Mouse (Mus musculus): ENCODE results near the gene Socs2.

The Socs2 gene

DNA sequence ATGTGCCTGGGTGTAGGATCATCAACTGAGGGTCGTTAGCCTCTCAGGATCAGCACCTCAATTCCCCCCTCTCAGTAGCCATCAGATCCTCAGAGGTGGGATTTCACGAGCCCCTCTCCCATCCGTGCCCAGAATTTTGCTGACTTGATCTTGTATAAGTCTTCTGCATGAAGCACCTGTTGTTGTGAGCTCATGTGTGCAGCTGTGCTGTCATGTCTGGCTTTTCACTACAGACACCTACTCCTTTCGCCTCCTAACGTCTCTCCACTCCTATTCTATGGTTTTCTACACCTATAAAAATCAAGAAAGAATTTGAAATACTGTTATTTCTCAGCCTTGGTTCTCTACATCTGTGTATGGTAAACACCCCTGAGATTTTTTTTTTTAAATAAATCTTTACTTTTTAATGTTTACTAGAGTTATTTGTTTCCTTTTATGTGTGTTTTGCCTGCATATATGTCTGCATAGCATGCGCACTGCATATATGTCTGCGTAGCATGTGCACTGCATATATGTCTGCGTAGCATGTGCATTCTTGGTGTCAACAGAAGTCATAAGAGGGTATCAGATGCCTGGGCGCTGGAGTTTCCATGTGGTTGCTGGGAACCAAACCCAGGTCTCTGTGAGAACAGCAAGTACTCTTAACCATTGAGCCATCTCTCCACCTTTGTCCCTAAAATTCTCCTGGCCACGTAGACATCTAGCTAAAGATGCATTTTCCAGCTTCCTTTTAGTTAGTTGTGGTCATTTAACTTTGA lies 74.0 kb downstream of the Socs2 start:
- DNase-seq (ENCODE audit: low spot score in 2 of 2) = no peak

DNA sequence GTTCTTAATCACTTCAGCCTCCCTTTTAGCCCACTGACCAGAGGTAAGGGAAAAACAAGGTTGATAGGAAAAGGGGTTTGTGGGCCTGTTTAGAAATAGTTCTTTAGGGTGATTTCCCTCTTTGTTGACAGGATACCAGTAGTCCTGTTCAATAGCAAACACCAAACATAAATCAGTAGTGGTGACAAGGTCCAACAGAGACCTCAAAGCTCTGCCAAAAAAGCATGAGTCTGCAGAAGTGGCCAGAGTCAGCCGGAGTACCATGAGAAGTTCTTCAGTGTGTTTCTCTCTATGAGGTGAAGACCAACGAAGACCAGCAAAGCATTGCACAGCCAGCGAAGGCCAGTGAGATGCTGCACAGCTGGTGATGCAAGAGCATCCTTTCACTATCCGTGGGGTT lies 76.3 kb downstream of the Socs2 start:
- no peak for DNase-seq (ENCODE audit: low spot score in 2 of 2)

DNA sequence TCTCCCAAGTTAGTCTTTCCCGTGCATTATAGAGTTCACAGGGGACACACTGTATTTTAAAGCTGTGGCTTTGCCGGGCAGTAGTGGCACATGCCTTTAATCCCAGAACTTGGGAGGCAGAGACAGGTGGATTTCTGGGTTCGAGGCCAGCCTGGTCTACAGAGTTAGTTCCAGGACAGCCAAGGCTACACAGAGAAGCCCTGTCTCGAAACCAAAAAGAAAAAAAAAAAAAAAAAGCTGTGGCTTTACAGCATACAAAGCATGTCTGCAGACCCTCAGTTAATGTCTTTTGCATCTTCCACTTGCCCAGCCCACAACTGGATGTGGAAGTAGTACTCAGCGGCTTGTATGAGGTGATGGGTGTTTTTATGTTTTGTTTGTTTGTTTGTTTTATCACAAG lies 79.4 kb downstream of the Socs2 start:
- DNase-seq (ENCODE audit: low spot score in 2 of 2) = no peak

DNA sequence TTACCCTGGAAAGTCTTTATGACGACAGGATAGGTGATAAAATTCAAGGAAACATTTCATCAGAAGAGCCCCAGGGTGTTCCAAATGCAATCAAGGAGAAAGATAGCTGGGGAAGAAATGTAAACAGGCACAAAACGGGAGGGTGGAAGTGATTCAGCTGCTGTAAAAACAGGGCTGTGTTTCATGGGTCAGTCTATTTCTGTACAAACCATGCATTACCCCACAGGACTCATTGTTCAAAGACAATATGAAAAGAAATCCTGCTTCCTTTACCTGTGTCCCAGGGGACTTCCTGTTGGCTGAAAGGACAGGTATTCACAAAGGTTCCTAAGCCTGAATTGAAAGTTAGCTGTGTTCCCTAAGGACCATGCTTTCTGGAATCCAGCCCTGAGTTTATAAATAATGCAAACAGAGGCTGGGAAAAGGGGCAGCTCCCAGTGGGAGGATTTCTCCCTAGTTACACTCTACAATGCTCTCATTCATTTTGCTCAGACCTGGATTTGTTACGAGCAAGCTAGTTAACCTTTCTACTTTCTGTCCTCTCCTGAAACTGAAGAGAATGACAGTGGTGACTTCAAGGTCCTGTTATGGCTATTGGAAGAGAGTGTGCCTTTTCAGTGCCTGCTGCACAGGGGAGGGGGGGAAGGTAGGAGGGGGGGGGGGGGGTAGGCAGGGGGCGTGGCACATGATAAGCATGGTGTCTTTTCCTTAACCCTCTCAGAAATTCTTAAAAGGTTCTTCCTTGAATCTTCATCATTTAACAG lies 80.0 kb downstream of the Socs2 start:
- no peak for DNase-seq (ENCODE audit: low spot score in 2 of 2)
